Mouse (Mus musculus) ES-E14 (cell line): Measurements from ENCODE around the gene Mau2. TPM values are rescaled to one million over a fixed set of nuclear protein-coding genes. Genes with fewer than 3 reads are reported as not detected.
A peak's percentile ranks its signal among the peaks of the same experiment; 100 is the strongest.
"Not testable (repeated sequence)": the region's sequence is repeated elsewhere in the genome, so short reads cannot be mapped to it uniquely, and the experiment has no call there.

Source experiments
- DNase-seq: peaks from one replicate; pipeline ENCODE4 v3.0.0-alpha.2; 2013; ENCODE audit warnings: low read depth, low spot score
- H3K27ac ChIP-seq: 2 replicates; pipeline ENCODE4 v1.5.1; 2012; ENCODE audit warnings: low read depth, mild to moderate bottlenecking, low read length, moderate library complexity, mixed read lengths; ENCODE audit not compliant: poor library complexity, insufficient read depth, severe bottlenecking
- H3K36me3 ChIP-seq: 2 replicates; pipeline ENCODE4 v1.6.1; 2012; ENCODE audit warnings: mild to moderate bottlenecking, low read length, moderate library complexity, mixed read lengths; ENCODE audit not compliant: control insufficient read depth, poor library complexity, insufficient read depth, severe bottlenecking
- H3K4me1 ChIP-seq, 2 experiments: fragments of 150-350 bp in 1 of 2; sonication (generic) in 1 of 2; 2 replicates each; pipeline ENCODE4 v1.6.1; 2012; ENCODE audit warnings: low read length in 2 of 2, mild to moderate bottlenecking in 1 of 2, mixed read lengths in 1 of 2; ENCODE audit not compliant: control insufficient read depth in 2 of 2, insufficient read depth in 2 of 2, poor library complexity in 1 of 2
- H3K4me3 ChIP-seq, 2 experiments: fragments of 150-350 bp in 1 of 2; sonication (generic) in 1 of 2; 2 replicates each; pipeline ENCODE4 v1.5.1; 2012; ENCODE audit warnings: low read length in 2 of 2, low read depth in 1 of 2, mild to moderate bottlenecking in 1 of 2, mixed read lengths in 1 of 2; ENCODE audit not compliant: insufficient read depth in 1 of 2, poor library complexity in 1 of 2, severe bottlenecking in 1 of 2
- H3K9ac ChIP-seq: 2 replicates; pipeline ENCODE4 v1.6.1; 2012; ENCODE audit warnings: low read depth, mild to moderate bottlenecking, low read length, mixed read lengths; ENCODE audit not compliant: poor library complexity, insufficient read depth, severe bottlenecking
- H3K9me3 ChIP-seq: fragments of 150-350 bp; sonication (generic); 2 replicates; pipeline ENCODE4 v1.6.1; 2012; ENCODE audit warnings: low read depth, mild to moderate bottlenecking, low read length; ENCODE audit not compliant: control insufficient read depth, insufficient read depth
- CHD2 ChIP-seq: IDR thresholded peaks from 2 replicates; pipeline ENCODE4 v1.6.1; 2014; ENCODE audit warnings: mild to moderate bottlenecking, low read depth, low read length, inconsistent platforms
- HCFC1 ChIP-seq: IDR thresholded peaks from 2 replicates; pipeline ENCODE4 v1.6.1; 2012; ENCODE audit warnings: low read length, inconsistent platforms, borderline replicate concordance; ENCODE audit not compliant: insufficient read depth
- MAFK ChIP-seq: IDR thresholded peaks from 2 replicates; pipeline ENCODE4 v1.6.1; 2014; ENCODE audit warnings: mild to moderate bottlenecking, low read depth, low read length, inconsistent platforms; ENCODE audit not compliant: insufficient read depth
- ZC3H11A ChIP-seq: IDR thresholded peaks from 2 replicates; pipeline ENCODE4 v1.6.1; 2012; ENCODE audit warnings: low read depth, mild to moderate bottlenecking, inconsistent platforms, low read length, borderline replicate concordance
- ZNF384 ChIP-seq: IDR thresholded peaks from 2 replicates; pipeline ENCODE4 v1.6.1; 2012; ENCODE audit warnings: low read depth, low read length, inconsistent platforms
- in situ Hi-C, 2 experiments: fragments of 600-800 bp; cut with MboI; formaldehyde crosslinking; loops; one replicate each; pipeline ENCODE4 v1.15.1; 2025; ENCODE audit warnings: low sequenced_read_pairs in 2 of 2, inconsistent platforms in 1 of 2; ENCODE audit not compliant: unreplicated experiment in 2 of 2
- total RNA-seq: library from RNA; depleted of rRNA; stranded (reverse); fragments of 300-350 nt; gene quantifications from 2 replicates; pipeline ENCODE4 v1.2.3, GENCODE M21; 2012

The Mau2 gene
- total RNA-seq, 1 experiment, result 82.4 TPM

DNA sequence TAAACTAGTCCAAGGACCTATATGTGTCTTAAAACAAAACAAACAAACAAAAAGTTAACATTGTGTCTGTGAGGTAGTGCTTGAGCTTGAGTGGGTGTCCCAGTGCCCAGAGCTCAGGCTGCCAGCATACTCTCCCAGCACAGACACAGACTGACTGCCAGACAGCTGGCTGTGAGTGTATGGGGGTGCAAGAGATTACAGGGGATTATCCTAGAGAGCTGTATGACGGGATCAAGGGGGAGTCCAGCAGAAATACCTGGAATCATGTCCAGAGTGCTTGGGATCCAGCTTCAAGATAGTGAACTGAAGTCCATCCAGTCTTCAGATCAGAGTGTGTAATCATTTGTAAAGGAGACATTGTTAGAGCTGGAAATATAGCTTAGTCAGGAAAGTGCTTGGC, 15.2 kb upstream of the Mau2 start:
- Histone ChIP-seq H3K36me3 (peaks cover 44% of the 10 kb centered on the region), H3K9ac (no peak overlapping the region), H3K4me1 (no peaks in the 10 kb centered on the region), H3K9me3 (no peaks in the 10 kb centered on the region), H3K4me3 (no peak overlapping the region), H3K27ac (no peak overlapping the region)
- TF ChIP-seq CHD2 (no peak), HCFC1 (no peak), MAFK (no peak), ZNF384 (no peak), ZC3H11A (no peak)
- in situ Hi-C loops, result no loop called here
- no peak for DNase-seq

DNA sequence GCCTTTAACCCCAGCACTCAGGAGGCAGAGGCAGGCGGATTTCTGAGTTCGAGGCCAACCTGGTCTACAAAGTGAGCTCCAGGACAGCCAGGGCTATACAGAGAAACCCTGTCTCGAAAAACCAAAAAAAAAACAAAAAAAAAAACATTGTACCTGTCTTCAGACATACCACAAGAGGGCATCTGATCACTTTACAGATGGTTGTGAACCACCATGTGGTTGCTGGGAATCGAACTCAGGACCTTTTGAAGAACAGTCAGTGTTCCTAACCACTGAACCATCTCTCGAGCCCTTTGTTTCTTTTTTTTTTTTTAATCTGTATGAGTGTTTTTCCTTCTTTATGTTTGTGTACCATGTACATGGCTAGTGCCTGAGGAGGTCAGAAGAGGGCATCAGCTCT, 7.9 kb upstream of the Mau2 start:
- in situ Hi-C loops, result not testable (repeated sequence)

DNA sequence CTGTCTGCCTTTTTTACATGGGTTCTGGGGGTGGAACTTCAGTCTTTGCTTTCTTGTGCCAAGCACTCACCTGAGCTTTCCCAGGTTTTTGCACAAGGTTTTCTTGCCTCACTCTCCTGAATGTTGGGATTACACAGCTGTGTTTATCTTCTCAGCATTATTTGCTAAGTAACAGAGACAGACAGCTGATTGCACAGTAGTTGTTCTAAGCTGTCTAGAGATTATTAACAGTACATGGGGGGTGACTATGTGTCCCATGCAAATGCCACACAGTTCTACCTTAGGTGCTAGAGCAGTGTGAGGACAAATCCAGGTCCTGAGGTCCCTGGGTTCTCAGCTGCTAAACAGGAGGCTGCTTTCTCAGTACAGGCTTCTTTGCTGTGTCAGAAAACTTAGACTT, 7.1 kb upstream of the Mau2 start:
- no peak for DNase-seq
- peaks cover 15% of the 10 kb centered on the region for H3K36me3 ChIP-seq
- H3K4me3 ChIP-seq, result no peak overlapping the region
- in situ Hi-C loops, result no loop called here
- H3K9me3 ChIP-seq, result no peaks in the 10 kb centered on the region
- no peaks in the 10 kb centered on the region for H3K4me1 ChIP-seq
- H3K9ac ChIP-seq, result no peak overlapping the region
- TF ChIP-seq CHD2 (no peak), HCFC1 (no peak), ZNF384 (no peak), MAFK (no peak), ZC3H11A (no peak)
- H3K27ac ChIP-seq, result no peak overlapping the region

More for the DNA sequence above, 7.9 kb upstream of the Mau2 start:
- H3K27ac ChIP-seq, DNase-seq, H3K4me3 ChIP-seq, H3K9me3 ChIP-seq, H3K4me1 ChIP-seq, H3K9ac ChIP-seq: not testable (repeated sequence)
- TF ChIP-seq ZNF384, result peak; percentile 91
- H3K36me3 ChIP-seq, result peaks cover 15% of the 10 kb centered on the region

DNA sequence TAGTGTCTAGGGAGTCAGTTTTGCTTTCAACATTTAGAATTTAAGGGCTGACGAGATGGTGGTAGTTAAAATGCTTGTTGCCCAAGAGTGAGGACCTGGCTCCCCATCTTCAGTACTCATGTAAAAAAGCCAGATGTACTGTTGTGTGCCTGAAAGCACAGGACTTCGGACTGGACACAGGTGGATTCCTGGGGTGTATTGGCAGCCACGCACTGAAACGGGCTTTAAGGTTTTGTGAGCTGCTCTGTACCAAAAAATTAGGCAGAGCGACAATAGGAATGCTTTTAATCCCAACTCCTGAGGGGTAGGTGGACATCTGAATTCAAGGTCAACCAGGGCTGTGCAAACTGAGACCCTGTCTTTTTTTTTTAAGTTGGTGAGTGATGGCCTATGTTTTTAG, 1.5 kb upstream of the Mau2 start:
- peak overlapping the region; percentile 95; the same call in 1 of the 2 replicates for H3K9ac ChIP-seq

More for the DNA sequence above, 1.5 kb upstream of the Mau2 start:
- in situ Hi-C loops, result no loop called here
- peaks cover 0 to 6% of the 10 kb centered on the region in 2 experiments; a peak in 2 of 4 replicates for H3K4me1 ChIP-seq
- 0 out of 2 replicates have a peak, but pooled peaks cover 2% of the 10 kb centered on the region for H3K36me3 ChIP-seq
- TF ChIP-seq ZNF384 (no peak), ZC3H11A (no peak), MAFK (no peak), CHD2 (no peak), HCFC1 (no peak)
- peak overlapping the region in 1 of 2 experiments; percentile 87; a peak in 1 of 4 replicates for H3K4me3 ChIP-seq
- H3K9me3 ChIP-seq, result no peaks in the 10 kb centered on the region
- H3K27ac ChIP-seq, result no peak overlapping the region
- DNase-seq, result no peak
